Mouse (Mus musculus): ENCODE measurements around the gene Fstl1. TPM values are rescaled to one million over a fixed set of nuclear protein-coding genes. Genes with fewer than 3 reads are reported as not detected.

Gene Fstl1
- polyA plus RNA-seq, 1 experiment from 2014 or later: 312 TPM

DNA sequence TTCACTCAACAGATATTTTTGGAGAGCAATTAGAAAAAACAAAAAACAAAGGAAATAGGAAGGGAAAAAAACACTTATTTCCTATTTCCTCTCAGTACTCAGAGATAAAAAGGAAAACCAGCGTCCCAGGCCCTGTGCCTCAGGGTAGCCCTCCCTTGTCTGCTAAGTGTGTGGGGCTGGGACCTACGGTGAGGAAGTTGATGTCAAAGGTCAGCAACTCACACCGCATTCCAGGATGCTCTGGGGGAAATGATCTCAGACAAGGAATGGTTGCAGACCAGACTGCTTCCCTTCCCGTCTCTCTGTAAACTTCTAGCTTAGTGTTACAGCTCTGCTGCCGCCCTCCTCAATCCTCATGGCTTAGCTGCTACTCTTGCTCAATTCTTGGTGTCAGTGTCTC lies 74.7 kb downstream of the Fstl1 start:
- H3K9me3 ChIP-seq: no peaks in the 10 kb centered on the region
- peaks cover 44% of the 10 kb centered on the region for H3K4me1 ChIP-seq
- 14% methylated on average over 5 of the region's 5 CpGs for WGBS
- peak overlapping the region; percentile 67; the same call in 1 of the 2 replicates for H3K27ac ChIP-seq
- no peak for DNase-seq (ENCODE audit: low spot score)
- no peaks in the 10 kb centered on the region for H3K36me3 ChIP-seq
- no peaks in the 10 kb centered on the region for H3K27me3 ChIP-seq (ENCODE audit: insufficient read depth, poor library complexity, severe bottlenecking)
- no peak overlapping the region for H3K4me3 ChIP-seq

DNA sequence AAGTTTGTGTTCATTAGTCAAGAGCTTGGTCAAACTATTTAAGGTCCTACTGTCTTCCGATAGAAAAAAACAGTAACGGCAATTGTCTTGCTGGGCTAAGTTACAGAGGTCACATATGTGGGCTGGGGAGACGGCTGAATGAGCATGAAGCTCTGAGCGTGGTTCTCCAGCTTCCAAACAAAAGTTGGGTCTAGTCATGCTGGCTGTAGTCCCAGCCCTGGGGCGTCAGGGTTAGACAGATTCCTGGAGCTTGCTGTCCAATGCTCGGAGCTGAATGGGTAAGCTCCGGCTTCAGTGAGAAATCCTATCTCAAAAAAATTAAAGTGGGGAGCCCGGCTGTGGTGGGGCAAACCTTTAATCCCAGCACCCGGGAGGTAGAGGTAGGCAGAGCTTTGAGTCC lies 76.6 kb downstream of the Fstl1 start:
- H3K4me1 ChIP-seq: peaks cover 50% of the 10 kb centered on the region
- H3K36me3 ChIP-seq: no peaks in the 10 kb centered on the region
- WGBS: 77% methylated on average over 9 of the region's 9 CpGs
- no peak overlapping the region for H3K4me3 ChIP-seq
- DNase-seq (ENCODE audit: low spot score): no peak
- no peaks in the 10 kb centered on the region for H3K27me3 ChIP-seq (ENCODE audit: insufficient read depth, poor library complexity, severe bottlenecking)
- H3K9me3 ChIP-seq: no peaks in the 10 kb centered on the region
- no peak overlapping the region for H3K27ac ChIP-seq

DNA sequence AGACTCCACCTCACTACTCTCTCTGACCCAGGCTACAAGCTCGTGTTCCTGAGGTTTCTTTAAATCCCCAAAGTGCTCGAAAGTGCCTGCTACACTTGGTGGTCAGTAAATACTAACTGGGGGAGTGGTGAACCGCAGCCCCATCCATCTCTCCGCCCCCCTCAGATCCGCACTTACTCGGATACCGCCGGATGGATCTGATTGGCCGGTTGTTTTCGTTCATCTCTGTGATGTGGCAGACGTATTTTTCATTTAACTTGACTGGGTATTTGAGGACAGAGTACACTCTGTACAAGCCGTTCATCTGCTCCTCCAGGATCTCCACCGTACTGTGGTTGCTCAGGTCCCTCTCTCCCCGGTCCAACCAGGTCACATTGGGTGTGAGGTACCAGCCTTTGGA lies 77.4 kb downstream of the Fstl1 start:
- DNase-seq (ENCODE audit: low spot score): no peak

DNA sequence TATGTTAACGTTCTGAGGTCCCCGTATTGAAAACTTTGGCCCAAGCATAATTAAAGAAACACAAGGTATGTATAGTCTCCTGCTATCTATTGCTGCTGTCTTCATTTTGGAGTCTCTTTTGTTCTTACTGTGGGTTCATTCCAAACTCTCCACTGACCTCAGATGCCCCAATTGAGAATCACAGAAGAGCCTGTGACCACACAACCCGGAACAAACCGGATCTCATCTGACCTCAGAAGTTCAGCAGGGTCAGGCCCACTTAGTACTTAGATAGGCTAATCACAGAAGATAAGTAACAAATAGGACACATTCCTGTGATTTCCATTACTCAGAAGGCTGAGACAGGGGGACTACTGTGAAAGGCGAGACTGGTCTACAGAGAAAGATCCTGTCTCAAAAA lies 77.9 kb downstream of the Fstl1 start:
- Histone ChIP-seq H3K27ac (0 out of 2 replicates have a peak overlapping the region, but pooled peaks have one; percentile 42), H3K4me3 (no peak overlapping the region), H3K4me1 (peaks cover 50% of the 10 kb centered on the region), H3K27me3 (ENCODE audit: insufficient read depth, poor library complexity, severe bottlenecking) (no peaks in the 10 kb centered on the region), H3K9me3 (no peaks in the 10 kb centered on the region), H3K36me3 (no peaks in the 10 kb centered on the region)
- DNase-seq (ENCODE audit: low spot score): no peak
- WGBS: 33% methylated on average over 5 of the region's 5 CpGs

More for the DNA sequence above, 77.4 kb downstream of the Fstl1 start:
- no peaks in the 10 kb centered on the region for H3K9me3 ChIP-seq
- H3K27ac ChIP-seq: peak overlapping the region; percentile 37; the same call in 1 of the 2 replicates
- H3K4me1 ChIP-seq: peaks cover 50% of the 10 kb centered on the region
- 0 out of 2 replicates have a peak overlapping the region, but pooled peaks have one; percentile 4 for H3K4me3 ChIP-seq
- no peaks in the 10 kb centered on the region for H3K36me3 ChIP-seq
- H3K27me3 ChIP-seq (ENCODE audit: insufficient read depth, poor library complexity, severe bottlenecking): no peaks in the 10 kb centered on the region
- 51% methylated on average over 14 of the region's 14 CpGs for WGBS

DNA sequence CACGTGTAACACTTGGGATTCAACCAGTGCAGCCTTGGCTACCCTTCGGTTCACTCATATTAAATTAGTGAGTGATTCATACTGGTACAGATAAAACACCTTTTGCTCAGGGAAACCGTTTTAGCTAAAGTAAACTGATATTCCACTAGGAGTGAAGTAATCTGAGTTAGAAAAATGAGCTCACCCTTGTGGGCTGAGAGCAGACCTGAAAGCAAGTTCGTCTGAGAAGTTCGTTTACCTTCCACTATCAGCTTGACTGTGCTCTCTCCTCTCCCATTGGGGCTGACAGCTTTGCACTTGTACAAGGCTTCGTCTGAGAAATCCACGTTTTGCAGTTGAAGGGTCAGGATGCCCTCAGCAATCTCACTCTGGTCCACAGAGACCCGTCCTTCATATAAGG lies 78.9 kb downstream of the Fstl1 start:
- Histone ChIP-seq H3K9me3 (no peaks in the 10 kb centered on the region), H3K4me3 (no peak overlapping the region), H3K4me1 (peaks cover 50% of the 10 kb centered on the region), H3K27ac (peak overlapping the region; percentile 42; the same call in 1 of the 2 replicates), H3K27me3 (ENCODE audit: insufficient read depth, poor library complexity, severe bottlenecking) (no peaks in the 10 kb centered on the region), H3K36me3 (no peaks in the 10 kb centered on the region)
- no peak for DNase-seq (ENCODE audit: low spot score)
- WGBS: 42% methylated on average over 8 of the region's 8 CpGs

DNA sequence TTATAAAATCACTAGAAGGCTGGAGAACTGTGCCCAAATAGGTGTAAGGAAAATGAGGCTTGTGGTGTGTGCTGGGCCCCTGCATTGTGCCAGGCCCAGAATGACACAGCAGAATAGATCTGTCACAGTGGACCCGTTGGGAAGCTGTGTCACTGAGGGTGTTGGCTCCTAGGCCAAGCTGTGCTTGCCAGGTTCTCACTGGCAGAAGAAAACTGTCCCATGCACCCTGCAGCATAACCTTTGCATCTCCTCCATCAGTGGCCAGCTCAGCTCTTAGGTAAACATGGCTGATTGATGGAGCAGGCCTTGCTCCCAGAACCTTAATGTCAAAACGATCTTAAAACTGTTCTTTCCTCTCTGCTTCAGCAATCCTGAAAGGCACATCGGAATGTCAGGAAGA lies 79.7 kb downstream of the Fstl1 start:
- no peaks in the 10 kb centered on the region for H3K27me3 ChIP-seq (ENCODE audit: insufficient read depth, poor library complexity, severe bottlenecking)
- WGBS: 60% methylated on average over 3 of the region's 3 CpGs
- no peak overlapping the region for H3K4me3 ChIP-seq
- H3K4me1 ChIP-seq: peaks cover 54% of the 10 kb centered on the region
- H3K9me3 ChIP-seq: no peaks in the 10 kb centered on the region
- no peaks in the 10 kb centered on the region for H3K36me3 ChIP-seq
- H3K27ac ChIP-seq: 0 out of 2 replicates have a peak overlapping the region, but pooled peaks have one; percentile 32
- no peak for DNase-seq (ENCODE audit: low spot score)

DNA sequence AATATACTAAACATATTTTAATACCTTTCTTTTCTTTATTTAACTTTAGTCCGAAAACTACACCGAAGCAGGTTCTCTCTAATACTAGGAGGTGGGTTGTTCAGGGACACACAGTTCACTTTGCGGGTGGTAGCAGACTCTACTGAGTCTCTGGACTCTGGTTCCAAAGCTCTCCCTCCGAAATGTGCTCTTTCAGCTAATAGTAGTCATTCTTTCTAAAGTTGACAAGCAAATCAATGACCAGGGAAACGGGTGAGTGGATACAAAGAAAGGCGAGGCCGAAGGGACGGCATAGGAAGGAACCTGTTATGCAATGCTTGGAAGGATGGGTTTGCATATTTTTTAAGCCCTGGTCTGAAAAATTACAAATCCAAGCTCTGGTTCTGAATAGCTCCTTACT lies 80.8 kb downstream of the Fstl1 start:
- DNase-seq (ENCODE audit: low spot score): no peak
- WGBS: 85% methylated on average over 8 of the region's 8 CpGs

DNA sequence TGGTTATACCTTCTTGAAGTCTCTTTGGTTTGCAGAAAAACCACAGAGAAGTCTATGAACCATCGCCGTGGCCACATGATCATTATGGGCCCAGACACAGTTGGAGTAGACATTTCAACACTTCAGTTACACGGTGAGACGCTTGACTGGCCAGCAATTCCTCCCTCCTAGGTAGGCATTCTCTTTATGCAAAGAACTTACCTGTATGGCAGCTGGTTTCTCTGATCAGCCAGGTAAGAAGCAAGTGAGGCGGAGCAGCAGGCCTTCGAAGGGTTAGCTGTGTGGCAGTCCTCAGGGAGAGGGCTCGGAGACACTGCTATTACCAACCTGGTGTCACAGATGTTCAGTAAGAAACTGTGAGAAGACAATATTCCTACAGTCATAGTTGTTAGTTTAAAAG lies 83.5 kb downstream of the Fstl1 start:
- H3K27me3 ChIP-seq (ENCODE audit: insufficient read depth, poor library complexity, severe bottlenecking): no peaks in the 10 kb centered on the region
- H3K9me3 ChIP-seq: no peaks in the 10 kb centered on the region
- H3K27ac ChIP-seq: no peak overlapping the region
- no peaks in the 10 kb centered on the region for H3K36me3 ChIP-seq
- peaks cover 25% of the 10 kb centered on the region for H3K4me1 ChIP-seq
- H3K4me3 ChIP-seq: no peak overlapping the region
- WGBS: 69% methylated on average over 7 of the region's 7 CpGs
- no peak for DNase-seq (ENCODE audit: low spot score)

More for the DNA sequence above, 80.8 kb downstream of the Fstl1 start:
- Histone ChIP-seq H3K36me3 (no peaks in the 10 kb centered on the region), H3K4me3 (no peak overlapping the region), H3K27me3 (ENCODE audit: insufficient read depth, poor library complexity, severe bottlenecking) (no peaks in the 10 kb centered on the region), H3K9me3 (no peaks in the 10 kb centered on the region), H3K27ac (no peak overlapping the region), H3K4me1 (peaks cover 45% of the 10 kb centered on the region)

DNA sequence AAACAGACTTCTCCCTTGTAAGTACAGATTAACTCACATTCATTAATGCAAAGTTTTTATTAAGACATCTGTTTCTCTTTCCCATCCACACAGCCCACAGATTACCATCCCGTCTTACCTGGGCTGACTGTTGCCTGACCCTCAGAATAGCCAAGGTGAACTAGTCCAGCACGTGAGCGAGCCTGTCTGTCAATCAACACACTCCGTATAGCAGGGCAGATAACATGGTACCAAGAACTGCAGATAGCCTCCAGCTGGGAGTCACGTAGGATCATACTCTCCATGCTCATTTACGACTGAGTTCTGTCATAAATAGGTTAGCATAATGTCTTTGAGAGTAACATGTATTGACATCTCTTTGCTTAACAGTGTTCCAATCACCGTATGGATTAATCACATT lies 84.4 kb downstream of the Fstl1 start, which contains the start of gene Gm36028:
TSS of gene Gm36028 (minus strand) at position 118 of the 400 bp plus-strand sequence.
- DNase-seq (ENCODE audit: low spot score): no peak
- Histone ChIP-seq H3K4me3 (no peak within 1 kb of the TSS), H3K9me3 (no peaks in the 10 kb centered on the region), H3K27ac (no peak within 1 kb of the TSS), H3K36me3 (no peaks in the 10 kb centered on the region), H3K27me3 (ENCODE audit: insufficient read depth, poor library complexity, severe bottlenecking) (no peaks in the 10 kb centered on the region), H3K4me1 (peaks cover 17% of the 10 kb centered on the region)
- WGBS: 50% methylated on average over 7 of the region's 7 CpGs

DNA sequence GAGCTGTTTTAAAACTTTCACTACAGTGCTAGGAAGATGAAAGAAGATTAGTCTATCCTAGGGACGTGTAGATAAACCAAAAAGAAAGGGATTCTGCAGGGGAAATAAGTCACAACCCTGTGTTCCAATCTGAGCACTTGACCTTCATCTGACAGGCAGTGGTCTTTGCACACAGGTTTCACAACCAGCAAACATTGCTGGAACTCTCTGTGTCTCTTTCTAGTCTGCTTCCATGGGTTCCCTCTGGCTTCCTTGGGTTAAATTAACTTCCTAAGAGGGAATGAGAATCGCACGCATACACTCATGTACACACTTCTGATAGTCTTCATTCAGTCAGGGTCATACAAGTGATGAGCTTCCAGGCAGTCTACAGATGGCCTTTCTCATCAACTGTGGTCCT lies 87.2 kb downstream of the Fstl1 start:
- Histone ChIP-seq H3K27ac (no peak overlapping the region), H3K36me3 (no peaks in the 10 kb centered on the region), H3K4me1 (peaks cover 11% of the 10 kb centered on the region), H3K4me3 (no peak overlapping the region), H3K9me3 (no peaks in the 10 kb centered on the region), H3K27me3 (ENCODE audit: insufficient read depth, poor library complexity, severe bottlenecking) (no peaks in the 10 kb centered on the region)
- 81% methylated on average over 3 of the region's 3 CpGs for WGBS
- DNase-seq (ENCODE audit: low spot score): no peak

DNA sequence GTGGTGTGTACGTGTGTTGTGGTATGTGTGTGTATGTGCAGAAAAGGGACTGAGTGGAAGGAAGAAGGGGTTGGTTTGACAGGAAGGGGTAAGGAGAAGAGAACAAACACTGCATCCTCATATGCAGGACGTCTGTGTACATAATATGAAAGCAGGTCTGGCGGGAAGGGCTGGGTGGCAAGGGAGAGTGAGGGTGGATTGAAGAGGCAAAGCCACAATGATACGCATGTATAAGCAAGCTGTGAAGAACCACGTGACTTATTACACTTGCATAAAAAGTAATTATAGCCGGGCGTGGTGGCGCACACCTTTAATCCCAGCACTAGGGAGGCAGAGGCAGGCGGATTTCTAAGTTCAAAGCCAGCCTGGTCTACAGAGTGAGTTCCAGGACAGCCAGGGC lies 89.2 kb downstream of the Fstl1 start:
- WGBS: 90% methylated on average over 9 of the region's 9 CpGs
- Histone ChIP-seq H3K4me1 (peaks cover 17% of the 10 kb centered on the region), H3K36me3 (peaks cover 3% of the 10 kb centered on the region; the same call in 1 of the 2 replicates), H3K27me3 (ENCODE audit: insufficient read depth, poor library complexity, severe bottlenecking) (no peaks in the 10 kb centered on the region), H3K27ac (no peak overlapping the region), H3K9me3 (no peaks in the 10 kb centered on the region), H3K4me3 (no peak overlapping the region)
- DNase-seq (ENCODE audit: low spot score): no peak

DNA sequence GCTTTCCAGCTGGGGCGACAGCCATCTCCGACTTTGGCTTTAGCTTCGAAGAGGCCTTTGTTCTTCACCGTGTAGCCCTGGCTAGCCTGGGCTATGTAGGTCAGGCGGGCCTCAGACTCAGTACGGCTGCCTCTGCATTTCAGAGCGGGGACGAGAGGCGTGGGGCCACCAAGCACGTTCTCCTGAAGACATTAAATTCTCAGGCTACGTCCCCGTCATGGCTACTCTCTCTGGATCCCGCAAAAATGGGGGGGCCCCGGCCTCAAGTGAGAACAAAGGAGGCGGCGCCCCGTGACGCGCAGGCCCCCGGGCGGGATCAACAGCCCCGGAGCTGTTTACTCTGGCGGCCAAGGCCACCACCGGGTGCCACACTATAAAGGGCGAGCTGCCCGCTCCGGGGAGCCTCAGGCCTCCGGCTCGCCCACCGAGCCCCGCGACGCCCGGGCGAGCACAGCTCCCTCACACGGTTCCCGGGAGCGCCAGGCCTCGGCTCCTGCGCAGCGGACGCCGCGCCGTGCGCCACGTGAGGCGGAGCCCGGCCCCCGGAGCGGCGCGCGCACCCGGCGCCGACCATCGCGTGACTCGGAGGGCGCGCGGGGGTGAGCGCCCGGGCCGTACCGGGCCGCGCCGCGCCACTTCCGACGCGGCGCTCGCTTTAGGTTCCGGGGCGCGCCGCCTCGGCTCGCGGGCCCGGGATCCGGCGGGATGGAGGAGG lies 91.3 kb downstream of the Fstl1 start, which contains the start of gene Lrrc58:
TSS of gene Lrrc58 (plus strand) at position 599 of the 715 bp plus-strand sequence.
- under 1% methylated on average over 86 of the region's 86 CpGs for WGBS
- DNase-seq (ENCODE audit: low spot score): peak; percentile 85
- H3K36me3 ChIP-seq: peaks cover 14% of the 10 kb centered on the region; the same call in 1 of the 2 replicates

More for the DNA sequence above, 91.3 kb downstream of the Fstl1 start, which contains the start of gene Lrrc58:
- peak within 1 kb of the TSS; percentile 98 for H3K4me3 ChIP-seq
- H3K27me3 ChIP-seq (ENCODE audit: insufficient read depth, poor library complexity, severe bottlenecking): no peaks in the 10 kb centered on the region
- peaks cover 19% of the 10 kb centered on the region for H3K4me1 ChIP-seq
- H3K9me3 ChIP-seq: no peaks in the 10 kb centered on the region
- H3K27ac ChIP-seq: peak within 1 kb of the TSS; percentile 99

All from heart, embryonic 10.5 days (tissue).